Mouse (Mus musculus) liver, postnatal 0 days (tissue): ENCODE data around the gene Gm12789. TPM values are rescaled to one million over a fixed set of nuclear protein-coding genes. Genes with fewer than 3 reads are reported as not detected.
A peak's percentile ranks its signal among the peaks of the same experiment; 100 is the strongest.
"Not testable (repeated sequence)": the region's sequence is repeated elsewhere in the genome, so short reads cannot be mapped to it uniquely, and the experiment has no call there.

Experiments used
- ATAC-seq: fragments of 200-750 bp; cut with Nextera tagmentation; 2 replicates; pipeline ENCODE4 v1.8.0; 2017; ENCODE audit warnings: mild to moderate bottlenecking, moderate library complexity
- DNase-seq: peaks from one replicate; pipeline ENCODE4 v3.0.0-alpha.2; 2016
- H3K27ac ChIP-seq: fragments of 300-500 bp; sonication (generic); 2 replicates; pipeline ENCODE4 v1.5.1; 2014; ENCODE audit warnings: antibody characterized with exemption, moderate library complexity, mild to moderate bottlenecking, low read depth
- H3K27me3 ChIP-seq: fragments of 300-500 bp; sonication (generic); 2 replicates; pipeline ENCODE4 v1.6.1; 2014; ENCODE audit warnings: low read length, control low read depth, mixed read lengths; ENCODE audit not compliant: insufficient read depth
- H3K36me3 ChIP-seq: fragments of 300-500 bp; sonication (generic); replicated peaks from 2 replicates; pipeline ENCODE4 v1.6.1; 2014; ENCODE audit warnings: mild to moderate bottlenecking, control low read depth, low read length, moderate library complexity, mixed read lengths; ENCODE audit not compliant: insufficient read depth
- H3K4me1 ChIP-seq: fragments of 300-500 bp; sonication (generic); 2 replicates; pipeline ENCODE4 v1.6.1; 2014; ENCODE audit warnings: antibody characterized with exemption, mild to moderate bottlenecking, control low read depth; ENCODE audit not compliant: insufficient read depth
- H3K4me2 ChIP-seq: fragments of 300-500 bp; sonication (generic); 2 replicates; pipeline ENCODE4 v1.6.1; 2014; ENCODE audit warnings: low read depth, mild to moderate bottlenecking, low read length, moderate library complexity, mixed read lengths
- H3K4me3 ChIP-seq: fragments of 300-500 bp; sonication (generic); 2 replicates; pipeline ENCODE4 v1.5.1; 2014; ENCODE audit warnings: low read depth, low read length
- H3K9ac ChIP-seq: fragments of 300-500 bp; sonication (generic); replicated peaks from 2 replicates; pipeline ENCODE4 v1.6.1; 2014; ENCODE audit warnings: mild to moderate bottlenecking, moderate library complexity
- H3K9me3 ChIP-seq: fragments of 300-500 bp; sonication (generic); 2 replicates; pipeline ENCODE4 v1.6.1; 2016; ENCODE audit warnings: mild to moderate bottlenecking, control low read depth, low read length, mixed read lengths
- CTCF ChIP-seq: sonication (generic); IDR thresholded peaks from 2 replicates; pipeline ENCODE4 v1.5.1; 2016; ENCODE audit warnings: antibody characterized with exemption, low read depth
- EP300 ChIP-seq: IDR thresholded peaks from 2 replicates; pipeline ENCODE4 v1.6.1; 2016; ENCODE audit warnings: antibody characterized with exemption, low read depth, mild to moderate bottlenecking
- WGBS: fragments of 180-500 bp; shearing (Covaris S2); extraction: QIAGEN DNeasy Blood & Tissue Kit; methylation state at CpG from one replicate; pipeline ENCODE4 v1.1.7; 2014; ENCODE audit not compliant: insufficient replicate concordance; 5-methylcytosine and 5-hydroxymethylcytosine counted together
- polyA plus RNA-seq: library from polyadenylated mRNA; unstranded; fragments of >200 nt; fragmentation: Nextera tagmentation; extraction: Ambion mirVana; gene quantifications from 2 replicates; pipeline ENCODE4 v1.2.1, GENCODE M21; 2015

The Gm12789 gene
- not detected in 2 replicates for polyA plus RNA-seq

GRCm38 (mm10) chr4:101986326-101986725, at the start of gene Gm12789:
TSS of gene Gm12789 (plus strand) at chr4:101986626.
- not testable (repeated sequence) for H3K4me2 ChIP-seq, H3K27me3 ChIP-seq, H3K9ac ChIP-seq, DNase-seq, ATAC-seq, H3K36me3 ChIP-seq, H3K4me1 ChIP-seq, H3K27ac ChIP-seq, H3K4me3 ChIP-seq, H3K9me3 ChIP-seq
- 68% methylated on average over 2 of the region's 2 CpGs for WGBS

DNA sequence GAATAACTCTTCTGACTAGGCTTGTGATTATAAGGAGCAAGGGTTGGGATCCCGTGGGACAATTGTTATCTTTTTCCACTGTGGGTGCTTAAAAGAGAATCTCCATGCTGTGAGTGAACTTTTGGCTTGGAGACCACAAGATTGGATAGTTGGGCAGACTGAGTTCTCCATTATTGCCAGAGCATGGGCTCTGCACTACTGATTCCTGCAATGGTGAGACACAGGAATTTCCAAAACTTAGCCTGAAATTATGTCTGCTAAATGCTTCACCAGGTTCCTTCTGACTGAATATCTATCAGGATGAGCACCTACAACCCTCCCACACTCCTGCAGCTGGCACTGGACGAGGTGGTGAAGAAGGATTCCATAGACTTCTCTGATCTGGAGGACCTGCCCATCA, 46.3 kb upstream of the Gm12789 start, which contains the start of gene Gm12794:
Gene Gm12794 (plus strand): TSS at position 301 of the 400 bp plus-strand sequence.
- ATAC-seq, H3K4me1 ChIP-seq: not testable (repeated sequence)

DNA sequence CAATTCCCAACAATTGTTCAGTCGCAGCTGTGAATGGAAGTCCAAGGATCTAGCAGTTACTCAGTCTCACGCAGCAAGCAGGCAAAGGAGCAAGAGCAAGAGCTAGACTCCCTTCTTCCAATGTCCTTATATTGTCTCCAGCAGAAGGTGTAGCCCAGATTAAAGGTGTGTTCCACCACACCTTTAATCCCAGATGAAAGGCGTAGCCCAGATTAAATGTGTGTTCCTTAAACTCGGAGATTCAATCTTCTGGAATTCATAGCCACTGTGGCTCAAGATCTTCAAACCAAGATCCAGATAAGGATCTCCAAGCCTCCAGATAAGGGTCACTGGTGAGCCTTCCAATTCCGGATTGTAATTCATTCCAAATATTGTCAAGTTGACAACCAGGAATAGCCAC, 5.5 kb upstream of the Gm12789 start, which contains the start of gene Gm12790:
Gene Gm12790 (minus strand): TSS at position 101 of the 400 bp plus-strand sequence.
- not testable (repeated sequence) for H3K27me3 ChIP-seq, H3K9me3 ChIP-seq, H3K36me3 ChIP-seq, ATAC-seq, H3K27ac ChIP-seq, H3K4me3 ChIP-seq, H3K4me1 ChIP-seq, DNase-seq, H3K4me2 ChIP-seq, H3K9ac ChIP-seq
- WGBS = 67% methylated on average over 1 of the region's 5 CpGs

More for the DNA sequence above, 46.3 kb upstream of the Gm12789 start, which contains the start of gene Gm12794:
- H3K4me2 ChIP-seq, DNase-seq, H3K36me3 ChIP-seq, H3K4me3 ChIP-seq, H3K27me3 ChIP-seq, H3K9ac ChIP-seq, H3K9me3 ChIP-seq, H3K27ac ChIP-seq: not testable (repeated sequence)
- 50% methylated on average over 1 of the region's 2 CpGs for WGBS

- ATAC-seq = no peak
- Histone ChIP-seq H3K4me1 (no peaks in the 10 kb centered on the region), H3K4me3 (no peak overlapping the region)
Measured at GRCm38 (mm10) chr4:101985678-101986077, 748 bp upstream of the Gm12789 start.

GRCm38 (mm10) chr4:101997426-101997825, 11.0 kb downstream of the Gm12789 start:
- peaks cover 6% of the 10 kb centered on the region; the same call in 1 of the 2 replicates for H3K9me3 ChIP-seq
- ATAC-seq = no peak
- 81% methylated on average over 5 of the region's 5 CpGs for WGBS
- no peaks in the 10 kb centered on the region; the same call in 1 of the 2 replicates for H3K27me3 ChIP-seq
- TF ChIP-seq EP300 (no peak), CTCF (no peak)
- DNase-seq = no peak
- H3K9ac ChIP-seq = no peak overlapping the region
- H3K4me1 ChIP-seq = no peaks in the 10 kb centered on the region
- H3K27ac ChIP-seq = no peak overlapping the region
- no peak overlapping the region for H3K4me2 ChIP-seq
- H3K36me3 ChIP-seq = no peaks in the 10 kb centered on the region
- no peak overlapping the region for H3K4me3 ChIP-seq

More at GRCm38 (mm10) chr4:101985678-101986077, 748 bp upstream of the Gm12789 start:
- no peak for TF ChIP-seq CTCF
- TF ChIP-seq EP300 = no peak
- no peak overlapping the region for H3K9ac ChIP-seq
- DNase-seq = no peak
- no peaks in the 10 kb centered on the region for H3K36me3 ChIP-seq
- WGBS = 70% methylated on average over 5 of the region's 5 CpGs
- H3K27ac ChIP-seq = no peak overlapping the region
- H3K9me3 ChIP-seq = no peaks in the 10 kb centered on the region
- H3K4me2 ChIP-seq = no peak overlapping the region
- H3K27me3 ChIP-seq = no peaks in the 10 kb centered on the region

DNA sequence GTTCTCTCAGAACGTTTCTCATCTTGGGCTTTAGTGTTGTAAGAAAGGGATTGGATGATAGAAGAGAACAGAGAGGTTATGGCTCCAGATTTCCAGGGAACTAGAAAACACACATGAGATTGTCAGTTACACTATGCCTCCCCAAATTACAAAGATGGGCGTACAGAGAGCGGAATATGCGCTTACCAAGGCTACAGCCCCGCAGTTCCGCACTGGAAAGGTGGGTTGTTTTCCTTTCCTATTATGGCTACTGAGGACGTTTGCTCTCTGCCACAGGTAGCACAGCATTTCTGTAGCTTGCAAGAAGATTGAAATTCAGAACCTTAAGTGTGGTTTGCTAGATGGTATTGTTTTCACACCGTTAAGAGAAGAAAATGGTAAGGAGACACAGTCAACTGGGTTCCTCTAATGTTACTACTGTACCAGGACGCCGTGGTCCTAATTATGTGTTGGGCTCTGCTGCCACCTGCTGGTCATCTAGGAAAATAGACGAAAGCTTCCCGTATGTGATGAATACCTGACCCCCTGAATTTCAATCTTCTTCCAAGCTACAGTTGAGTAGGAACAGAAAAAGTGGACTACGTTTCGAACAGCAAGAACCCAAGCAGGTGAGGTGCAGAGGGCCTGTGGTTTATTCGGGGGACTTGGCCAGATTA, 12.0 kb downstream of the Gm12789 start:
- WGBS = 37% methylated on average over 15 of the region's 15 CpGs
- H3K27me3 ChIP-seq = no peaks in the 10 kb centered on the region; the same call in 1 of the 2 replicates
- H3K9me3 ChIP-seq = peaks cover 4% of the 10 kb centered on the region; the same call in 1 of the 2 replicates
- ATAC-seq = 0 out of 2 replicates have a peak, but pooled peaks have one; percentile 29
- DNase-seq = peak; percentile 76
- no peak overlapping the region for H3K9ac ChIP-seq
- H3K4me1 ChIP-seq = no peaks in the 10 kb centered on the region
- no peak overlapping the region for H3K4me3 ChIP-seq
- no peak overlapping the region for H3K4me2 ChIP-seq
- no peak overlapping the region for H3K27ac ChIP-seq
- no peaks in the 10 kb centered on the region for H3K36me3 ChIP-seq
- no peak for TF ChIP-seq EP300
- peak; percentile 81 for TF ChIP-seq CTCF

GRCm38 (mm10) chr4:102026619-102027018, 40.2 kb downstream of the Gm12789 start:
- H3K4me2 ChIP-seq = no peak overlapping the region
- DNase-seq (no peak), ATAC-seq (no peak)
- no peak for TF ChIP-seq EP300
- TF ChIP-seq CTCF = no peak
- H3K27me3 ChIP-seq = no peaks in the 10 kb centered on the region
- H3K36me3 ChIP-seq = no peaks in the 10 kb centered on the region
- no peak overlapping the region for H3K9ac ChIP-seq
- no peak overlapping the region for H3K4me3 ChIP-seq
- no peaks in the 10 kb centered on the region for H3K4me1 ChIP-seq
- no peaks in the 10 kb centered on the region for H3K9me3 ChIP-seq
- WGBS = 74% methylated on average over 6 of the region's 6 CpGs
- no peak overlapping the region for H3K27ac ChIP-seq

Other genes with a start within 250 kb of the Gm12789 start
- not detected in 2 replicates for gene B020004J07Rik, start 142.6 kb upstream of the Gm12789 start, polyA plus RNA-seq
- gene C130073F10Rik, start 92.8 kb upstream of the Gm12789 start, polyA plus RNA-seq = not detected in 2 replicates
- not detected in 2 replicates for gene Gm12800, start 77.5 kb upstream of the Gm12789 start, polyA plus RNA-seq
- not detected in 2 replicates for gene Gm12794, start 46.2 kb upstream of the Gm12789 start, polyA plus RNA-seq
- gene Gm12790, start 5.6 kb upstream of the Gm12789 start, polyA plus RNA-seq = not detected in 2 replicates
- 3.4 and 3.7 TPM in 2 replicates for gene Pde4b, start 100.9 kb downstream of the Gm12789 start, polyA plus RNA-seq